Mouse (Mus musculus): ENCODE measurements around the gene Agap1. TPM values are rescaled to one million over a fixed set of nuclear protein-coding genes. Genes with fewer than 3 reads are reported as not detected.

Agap1 gene
- polyA plus RNA-seq, 1 experiment from 2014 or later: 17.9 TPM

GRCm38 (mm10) chr1:89849151-89849860, 394.7 kb downstream of the Agap1 start:
- no peak overlapping the region for H3K4me3 ChIP-seq (ENCODE audit: low read depth, low read length)
- no peak overlapping the region; the same call in 1 of the 2 replicates for H3K4me2 ChIP-seq (ENCODE audit: low read length)
- H3K9ac ChIP-seq (ENCODE audit: low read length): no peak overlapping the region
- H3K9me3 ChIP-seq (ENCODE audit: control insufficient read depth, low read length): no peaks in the 10 kb centered on the region
- DNase-seq (ENCODE audit: low spot score) (no peak), ATAC-seq (replicated peaks; ENCODE audit: low FRiP score, low TSS enrichment, low read depth) (no peak)
- H3K36me3 ChIP-seq (ENCODE audit: control insufficient read depth, insufficient read depth, low read length): 0 out of 2 replicates have a peak, but pooled peaks cover under 1% of the 10 kb centered on the region
- H3K27me3 ChIP-seq (replicated peaks; ENCODE audit: control insufficient read depth, insufficient read depth, low read length): no peaks in the 10 kb centered on the region
- WGBS: 44% methylated on average over 23 of the region's 23 CpGs
- H3K27ac ChIP-seq (ENCODE audit: low read depth): no peak overlapping the region
- H3K4me1 ChIP-seq (replicated peaks; ENCODE audit: control insufficient read depth, insufficient read depth, low read length): peaks cover 12% of the 10 kb centered on the region; the same call in 1 of the 2 replicates

GRCm38 (mm10) chr1:89849861-89850230, 395.2 kb downstream of the Agap1 start:
- no peaks in the 10 kb centered on the region for H3K36me3 ChIP-seq (ENCODE audit: control insufficient read depth, insufficient read depth, low read length)
- H3K4me1 ChIP-seq (replicated peaks; ENCODE audit: control insufficient read depth, insufficient read depth, low read length): peaks cover 12% of the 10 kb centered on the region; the same call in 1 of the 2 replicates
- no peak overlapping the region for H3K4me2 ChIP-seq (ENCODE audit: low read length)
- no peaks in the 10 kb centered on the region for H3K27me3 ChIP-seq (replicated peaks; ENCODE audit: control insufficient read depth, insufficient read depth, low read length)
- H3K4me3 ChIP-seq (ENCODE audit: low read depth, low read length): no peak overlapping the region
- no peaks in the 10 kb centered on the region for H3K9me3 ChIP-seq (ENCODE audit: control insufficient read depth, low read length)
- DNase-seq (ENCODE audit: low spot score): no peak
- no peak for ATAC-seq (replicated peaks; ENCODE audit: low FRiP score, low TSS enrichment, low read depth)
- no peak overlapping the region for H3K27ac ChIP-seq (ENCODE audit: low read depth)
- H3K9ac ChIP-seq (ENCODE audit: low read length): no peak overlapping the region
- WGBS: 70% methylated on average over 7 of the region's 7 CpGs

- ATAC-seq (replicated peaks; ENCODE audit: low FRiP score, low TSS enrichment, low read depth) (no peak), DNase-seq (ENCODE audit: low spot score) (no peak)
- WGBS: 68% methylated on average over 11 of the region's 11 CpGs
- H3K36me3 ChIP-seq (ENCODE audit: control insufficient read depth, insufficient read depth, low read length): no peaks in the 10 kb centered on the region
- no peak overlapping the region for H3K4me3 ChIP-seq (ENCODE audit: low read depth, low read length)
- H3K9ac ChIP-seq (ENCODE audit: low read length): no peak overlapping the region
- H3K4me2 ChIP-seq (ENCODE audit: low read length): no peak overlapping the region
- no peaks in the 10 kb centered on the region for H3K9me3 ChIP-seq (ENCODE audit: control insufficient read depth, low read length)
- H3K4me1 ChIP-seq (replicated peaks; ENCODE audit: control insufficient read depth, insufficient read depth, low read length): peaks cover 12% of the 10 kb centered on the region; the same call in 1 of the 2 replicates
- H3K27me3 ChIP-seq (replicated peaks; ENCODE audit: control insufficient read depth, insufficient read depth, low read length): no peaks in the 10 kb centered on the region
- H3K27ac ChIP-seq (ENCODE audit: low read depth): no peak overlapping the region; the same call in 1 of the 2 replicates
These were observed 396.2 kb downstream of the Agap1 start for GRCm38 (mm10) chr1:89850681-89851414.

- Histone ChIP-seq H3K4me3 (ENCODE audit: low read depth, low read length) (no peak overlapping the region), H3K27me3 (replicated peaks; ENCODE audit: control insufficient read depth, insufficient read depth, low read length) (no peaks in the 10 kb centered on the region), H3K9ac (ENCODE audit: low read length) (no peak overlapping the region), H3K27ac (ENCODE audit: low read depth) (no peak overlapping the region), H3K36me3 (ENCODE audit: control insufficient read depth, insufficient read depth, low read length) (0 out of 2 replicates have a peak, but pooled peaks cover 2% of the 10 kb centered on the region), H3K4me2 (ENCODE audit: low read length) (no peak overlapping the region), H3K4me1 (replicated peaks; ENCODE audit: control insufficient read depth, insufficient read depth, low read length) (0 out of 2 replicates have a peak, but pooled peaks cover 4% of the 10 kb centered on the region), H3K9me3 (ENCODE audit: control insufficient read depth, low read length) (no peaks in the 10 kb centered on the region)
- 22% methylated on average over 3 of the region's 3 CpGs for WGBS
- ATAC-seq (replicated peaks; ENCODE audit: low FRiP score, low TSS enrichment, low read depth): no peak
- no peak for DNase-seq (ENCODE audit: low spot score)
These were observed 404.6 kb downstream of the Agap1 start for GRCm38 (mm10) chr1:89859182-89859581.

GRCm38 (mm10) chr1:89860017-89860730, 405.6 kb downstream of the Agap1 start:
- H3K4me1 ChIP-seq (replicated peaks; ENCODE audit: control insufficient read depth, insufficient read depth, low read length): 0 out of 2 replicates have a peak, but pooled peaks cover 4% of the 10 kb centered on the region
- 0 out of 2 replicates have a peak, but pooled peaks cover 3% of the 10 kb centered on the region for H3K36me3 ChIP-seq (ENCODE audit: control insufficient read depth, insufficient read depth, low read length)
- no peak overlapping the region for H3K4me2 ChIP-seq (ENCODE audit: low read length)
- no peaks in the 10 kb centered on the region for H3K9me3 ChIP-seq (ENCODE audit: control insufficient read depth, low read length)
- 46% methylated on average over 2 of the region's 2 CpGs for WGBS
- no peak for DNase-seq (ENCODE audit: low spot score)
- no peaks in the 10 kb centered on the region for H3K27me3 ChIP-seq (replicated peaks; ENCODE audit: control insufficient read depth, insufficient read depth, low read length)
- no peak overlapping the region for H3K27ac ChIP-seq (ENCODE audit: low read depth)
- peak; percentile 49 for ATAC-seq (replicated peaks; ENCODE audit: low FRiP score, low TSS enrichment, low read depth)
- H3K9ac ChIP-seq (ENCODE audit: low read length): no peak overlapping the region
- no peak overlapping the region for H3K4me3 ChIP-seq (ENCODE audit: low read depth, low read length)

GRCm38 (mm10) chr1:89865787-89866186, 411.2 kb downstream of the Agap1 start:
- no peak for ATAC-seq (replicated peaks; ENCODE audit: low FRiP score, low TSS enrichment, low read depth)
- no peak for DNase-seq (ENCODE audit: low spot score)
- Histone ChIP-seq H3K27me3 (replicated peaks; ENCODE audit: control insufficient read depth, insufficient read depth, low read length) (no peaks in the 10 kb centered on the region), H3K9ac (ENCODE audit: low read length) (no peak overlapping the region), H3K4me3 (ENCODE audit: low read depth, low read length) (no peak overlapping the region), H3K4me1 (replicated peaks; ENCODE audit: control insufficient read depth, insufficient read depth, low read length) (no peaks in the 10 kb centered on the region; the same call in 1 of the 2 replicates), H3K4me2 (ENCODE audit: low read length) (no peak overlapping the region), H3K9me3 (ENCODE audit: control insufficient read depth, low read length) (no peaks in the 10 kb centered on the region), H3K36me3 (ENCODE audit: control insufficient read depth, insufficient read depth, low read length) (0 out of 2 replicates have a peak, but pooled peaks cover 3% of the 10 kb centered on the region), H3K27ac (ENCODE audit: low read depth) (no peak overlapping the region)
- 60% methylated on average over 6 of the region's 6 CpGs for WGBS

GRCm38 (mm10) chr1:89867847-89868246, 413.2 kb downstream of the Agap1 start:
- no peaks in the 10 kb centered on the region for H3K9me3 ChIP-seq (ENCODE audit: control insufficient read depth, low read length)
- H3K9ac ChIP-seq (ENCODE audit: low read length): no peak overlapping the region
- DNase-seq (ENCODE audit: low spot score): no peak
- no peak overlapping the region for H3K4me3 ChIP-seq (ENCODE audit: low read depth, low read length)
- H3K27me3 ChIP-seq (replicated peaks; ENCODE audit: control insufficient read depth, insufficient read depth, low read length): no peaks in the 10 kb centered on the region
- H3K4me1 ChIP-seq (replicated peaks; ENCODE audit: control insufficient read depth, insufficient read depth, low read length): no peaks in the 10 kb centered on the region; the same call in 1 of the 2 replicates
- H3K4me2 ChIP-seq (ENCODE audit: low read length): no peak overlapping the region
- H3K36me3 ChIP-seq (ENCODE audit: control insufficient read depth, insufficient read depth, low read length): 0 out of 2 replicates have a peak, but pooled peaks cover 3% of the 10 kb centered on the region
- H3K27ac ChIP-seq (ENCODE audit: low read depth): no peak overlapping the region
- WGBS: 30% methylated on average over 4 of the region's 4 CpGs
- ATAC-seq (replicated peaks; ENCODE audit: low FRiP score, low TSS enrichment, low read depth): no peak

- H3K9ac ChIP-seq (ENCODE audit: low read length): no peak overlapping the region
- no peaks in the 10 kb centered on the region for H3K9me3 ChIP-seq (ENCODE audit: control insufficient read depth, low read length)
- DNase-seq (ENCODE audit: low spot score) (no peak), ATAC-seq (replicated peaks; ENCODE audit: low FRiP score, low TSS enrichment, low read depth) (no peak)
- no peak overlapping the region for H3K4me2 ChIP-seq (ENCODE audit: low read length)
- H3K27ac ChIP-seq (ENCODE audit: low read depth): no peak overlapping the region
- no peaks in the 10 kb centered on the region for H3K27me3 ChIP-seq (replicated peaks; ENCODE audit: control insufficient read depth, insufficient read depth, low read length)
- H3K4me1 ChIP-seq (replicated peaks; ENCODE audit: control insufficient read depth, insufficient read depth, low read length): no peaks in the 10 kb centered on the region; the same call in 1 of the 2 replicates
- WGBS: 44% methylated on average over 12 of the region's 12 CpGs
- H3K36me3 ChIP-seq (ENCODE audit: control insufficient read depth, insufficient read depth, low read length): no peaks in the 10 kb centered on the region
- H3K4me3 ChIP-seq (ENCODE audit: low read depth, low read length): no peak overlapping the region
These were observed 415.7 kb downstream of the Agap1 start for GRCm38 (mm10) chr1:89870134-89870905.

Data from intestine, embryonic 14.5 days (tissue).